ENCODE assay signal across 12 mouse cellular contexts in genomic region chr5:28289111-28289510, GRCm38 (mm10).
"Had no signal": no experiment of that assay in that cellular context is flagged by ENCODE, and none has a peak within 500 bp of the region (broad histone marks: within the 10 kb centered on the region; RNA-seq: fewer than 3 reads in every experiment).

No protein-coding gene starts in this region.

- DNase-seq: kidney, adult 8-10 months; kidney, postnatal 25 days; layer of hippocampus, adult 9-11 months; layer of hippocampus, postnatal 36 days; lung, embryonic 14.5 days; lung, postnatal 10 days; lung, postnatal 4 days; midbrain, embryonic 14.5 days; retina, postnatal 1 day; right cerebral cortex, postnatal 4 days; spleen, adult 18-20 months; thymus, postnatal 36 days had no signal
